Mouse (Mus musculus): ENCODE data around the gene Ebna1bp2. TPM values are rescaled to one million over a fixed set of nuclear protein-coding genes. Genes with fewer than 3 reads are reported as not detected.

Ebna1bp2 gene
- polyA plus RNA-seq, 1 experiment from 2014 or later: 102 TPM

GRCm38 (mm10) chr4:118609836-118610235 lies 10.8 kb upstream of the Ebna1bp2 start:
- Histone ChIP-seq H3K4me2 (replicated peaks) (no peak overlapping the region), H3K4me1 (replicated peaks; ENCODE audit: control insufficient read depth, insufficient read depth, low read length) (no peaks in the 10 kb centered on the region), H3K27me3 (ENCODE audit: control insufficient read depth, insufficient read depth, low read length) (no peaks in the 10 kb centered on the region), H3K4me3 (replicated peaks; ENCODE audit: low read length) (no peak overlapping the region), H3K27ac (no peak overlapping the region), H3K9ac (no peak overlapping the region), H3K9me3 (ENCODE audit: control insufficient read depth, low read length) (no peaks in the 10 kb centered on the region), H3K36me3 (replicated peaks; ENCODE audit: control insufficient read depth, insufficient read depth) (no peaks in the 10 kb centered on the region)
- ATAC-seq (ENCODE audit: low FRiP score) (no peak), DNase-seq (ENCODE audit: low spot score) (no peak)
- 79% methylated on average over 3 of the region's 3 CpGs for WGBS

DNA sequence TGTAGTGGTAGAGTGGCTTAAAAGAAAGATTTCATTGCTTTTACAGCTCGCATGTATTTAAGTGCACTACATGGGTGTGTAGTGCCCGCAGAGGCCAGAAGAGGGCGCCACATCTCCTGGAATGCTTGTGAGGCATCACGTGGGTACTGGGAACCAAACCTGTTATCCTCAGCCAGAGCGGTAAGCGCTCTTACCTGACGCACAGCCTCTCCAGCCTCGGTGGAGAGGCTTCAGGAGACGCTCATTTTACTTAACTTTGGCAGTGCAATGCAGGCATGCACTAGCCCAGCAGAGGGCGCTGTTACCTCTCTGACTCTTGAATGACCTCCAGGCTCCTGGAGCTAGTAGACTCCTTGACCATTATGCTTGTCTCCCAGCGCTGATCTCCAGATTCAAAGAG lies 8.0 kb upstream of the Ebna1bp2 start:
- no peak overlapping the region for H3K9ac ChIP-seq

DNA sequence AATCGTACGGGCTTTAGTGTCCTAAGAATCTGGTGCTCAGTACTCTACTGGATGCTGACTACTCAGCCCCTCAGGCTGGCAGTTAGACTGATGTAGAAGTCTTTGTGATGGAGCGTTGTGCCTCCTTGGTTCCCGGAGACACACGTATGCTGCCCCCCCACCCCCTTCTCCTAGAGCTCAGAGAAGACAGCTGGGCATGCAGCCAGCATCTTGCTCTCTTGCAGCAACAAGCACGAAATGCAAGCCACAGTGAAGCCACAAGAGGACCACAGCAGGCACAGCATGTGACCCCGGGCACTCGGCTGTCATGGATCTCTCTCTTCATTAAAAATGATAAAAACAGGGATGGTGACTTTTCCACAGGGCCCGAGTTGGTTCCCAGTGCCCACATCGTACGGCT lies 5.2 kb upstream of the Ebna1bp2 start:
- Histone ChIP-seq H3K4me3 (replicated peaks; ENCODE audit: low read length) (no peak overlapping the region), H3K9ac (no peak overlapping the region), H3K4me1 (replicated peaks; ENCODE audit: control insufficient read depth, insufficient read depth, low read length) (0 out of 2 replicates have a peak, but pooled peaks cover 2% of the 10 kb centered on the region), H3K27ac (no peak overlapping the region), H3K9me3 (ENCODE audit: control insufficient read depth, low read length) (peaks cover 11% of the 10 kb centered on the region), H3K27me3 (ENCODE audit: control insufficient read depth, insufficient read depth, low read length) (no peaks in the 10 kb centered on the region), H3K4me2 (replicated peaks) (no peak overlapping the region), H3K36me3 (replicated peaks; ENCODE audit: control insufficient read depth, insufficient read depth) (no peaks in the 10 kb centered on the region)
- WGBS: 78% methylated on average over 11 of the region's 11 CpGs
- DNase-seq (ENCODE audit: low spot score) (no peak), ATAC-seq (ENCODE audit: low FRiP score) (no peak)

More for the DNA sequence above, 8.0 kb upstream of the Ebna1bp2 start:
- 23% methylated on average over 11 of the region's 11 CpGs for WGBS
- Histone ChIP-seq H3K4me2 (replicated peaks) (no peak overlapping the region), H3K9me3 (ENCODE audit: control insufficient read depth, low read length) (peaks cover 3% of the 10 kb centered on the region), H3K27me3 (ENCODE audit: control insufficient read depth, insufficient read depth, low read length) (no peaks in the 10 kb centered on the region), H3K27ac (no peak overlapping the region), H3K36me3 (replicated peaks; ENCODE audit: control insufficient read depth, insufficient read depth) (no peaks in the 10 kb centered on the region), H3K4me1 (replicated peaks; ENCODE audit: control insufficient read depth, insufficient read depth, low read length) (no peaks in the 10 kb centered on the region), H3K4me3 (replicated peaks; ENCODE audit: low read length) (no peak overlapping the region)
- ATAC-seq (ENCODE audit: low FRiP score) (no peak), DNase-seq (ENCODE audit: low spot score) (no peak)

DNA sequence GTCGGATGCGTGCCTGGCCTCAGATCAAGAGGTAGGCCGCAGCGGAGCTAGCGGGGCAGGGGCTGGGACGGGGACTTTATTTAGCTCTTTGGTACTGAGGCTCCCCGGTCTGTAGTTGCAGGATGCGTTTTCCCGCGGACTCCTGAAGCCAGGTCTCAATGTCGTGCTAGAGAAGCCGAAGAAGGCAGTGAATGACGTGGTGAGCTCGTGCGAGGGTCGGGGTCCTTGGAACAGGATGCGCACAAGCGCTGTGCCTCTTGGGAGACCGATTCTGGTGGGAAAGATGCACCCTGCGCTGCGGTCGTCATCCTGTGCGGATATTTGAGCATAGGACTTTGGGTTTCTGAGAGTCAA lies 345 bp downstream of the Ebna1bp2 start:
- Histone ChIP-seq H3K4me2 (replicated peaks) (peak overlapping the region; percentile 77), H3K9ac (peak overlapping the region; percentile 69), H3K9me3 (ENCODE audit: control insufficient read depth, low read length) (peaks cover 11% of the 10 kb centered on the region), H3K4me1 (replicated peaks; ENCODE audit: control insufficient read depth, insufficient read depth, low read length) (peaks cover 11% of the 10 kb centered on the region), H3K27ac (no peak overlapping the region; the same call in 1 of the 2 replicates), H3K27me3 (ENCODE audit: control insufficient read depth, insufficient read depth, low read length) (no peaks in the 10 kb centered on the region), H3K4me3 (replicated peaks; ENCODE audit: low read length) (peak overlapping the region; percentile 83), H3K36me3 (replicated peaks; ENCODE audit: control insufficient read depth, insufficient read depth) (peaks cover 33% of the 10 kb centered on the region)
- peak; percentile 27 for DNase-seq (ENCODE audit: low spot score)
- WGBS: 0% methylated on average over 23 of the region's 23 CpGs
- ATAC-seq (ENCODE audit: low FRiP score): no peak; the same call in none of the 2 replicates

DNA sequence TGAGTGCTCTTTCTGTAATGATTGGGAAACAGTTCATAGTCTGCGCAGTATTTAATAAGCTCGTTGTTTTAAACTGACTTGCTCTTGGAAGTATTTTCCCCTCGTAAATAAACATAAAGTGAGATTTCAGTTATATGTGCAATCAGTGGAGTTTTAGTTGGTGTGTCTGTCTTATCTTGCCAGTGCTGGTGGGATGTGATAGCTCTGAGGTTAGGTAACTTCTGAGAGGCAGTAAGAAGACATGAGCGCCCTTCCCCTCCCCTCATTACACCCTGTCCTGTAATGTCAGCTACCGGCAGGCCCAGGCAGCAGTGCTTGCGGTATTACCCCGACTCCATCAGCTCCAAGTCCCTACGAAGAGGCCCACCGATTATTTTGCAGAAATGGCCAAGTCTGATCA lies 1.2 kb downstream of the Ebna1bp2 start:
- H3K4me2 ChIP-seq (replicated peaks): peak overlapping the region; percentile 77
- no peak overlapping the region for H3K27ac ChIP-seq
- H3K27me3 ChIP-seq (ENCODE audit: control insufficient read depth, insufficient read depth, low read length): no peaks in the 10 kb centered on the region
- ATAC-seq (ENCODE audit: low FRiP score): no peak
- peaks cover 42% of the 10 kb centered on the region for H3K36me3 ChIP-seq (replicated peaks; ENCODE audit: control insufficient read depth, insufficient read depth)
- H3K9me3 ChIP-seq (ENCODE audit: control insufficient read depth, low read length): peaks cover 11% of the 10 kb centered on the region
- H3K4me3 ChIP-seq (replicated peaks; ENCODE audit: low read length): peak overlapping the region; percentile 83
- DNase-seq (ENCODE audit: low spot score): no peak
- H3K9ac ChIP-seq: no peak overlapping the region
- 91% methylated on average over 9 of the region's 9 CpGs for WGBS
- peaks cover 11% of the 10 kb centered on the region for H3K4me1 ChIP-seq (replicated peaks; ENCODE audit: control insufficient read depth, insufficient read depth, low read length)

DNA sequence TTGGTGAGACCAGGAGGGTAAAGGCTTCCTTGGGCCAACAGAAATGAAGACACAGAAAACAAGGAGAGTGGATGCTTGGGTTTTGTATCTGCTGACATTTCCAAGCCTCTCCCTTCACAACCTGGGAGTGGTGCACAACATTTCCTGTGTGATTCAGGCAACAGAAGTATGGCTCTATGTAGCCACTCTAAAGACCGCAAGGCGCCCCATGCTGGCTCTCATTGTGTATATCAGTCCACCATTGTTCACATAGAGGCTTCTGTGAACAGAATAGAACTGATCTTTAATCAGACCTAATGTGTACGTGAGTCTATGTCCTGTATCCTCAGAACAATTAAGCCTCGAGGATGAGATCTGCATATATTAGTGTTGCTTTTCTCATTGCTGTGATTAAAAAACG lies 9.7 kb downstream of the Ebna1bp2 start:
- Histone ChIP-seq H3K36me3 (replicated peaks; ENCODE audit: control insufficient read depth, insufficient read depth) (peaks cover 61% of the 10 kb centered on the region), H3K4me3 (replicated peaks; ENCODE audit: low read length) (no peak overlapping the region), H3K4me2 (replicated peaks) (no peak overlapping the region), H3K27ac (no peak overlapping the region), H3K9me3 (ENCODE audit: control insufficient read depth, low read length) (no peaks in the 10 kb centered on the region), H3K4me1 (replicated peaks; ENCODE audit: control insufficient read depth, insufficient read depth, low read length) (no peaks in the 10 kb centered on the region), H3K27me3 (ENCODE audit: control insufficient read depth, insufficient read depth, low read length) (no peaks in the 10 kb centered on the region), H3K9ac (no peak overlapping the region)
- DNase-seq (ENCODE audit: low spot score): no peak
- 80% methylated on average over 5 of the region's 5 CpGs for WGBS
- no peak for ATAC-seq (ENCODE audit: low FRiP score)

DNA sequence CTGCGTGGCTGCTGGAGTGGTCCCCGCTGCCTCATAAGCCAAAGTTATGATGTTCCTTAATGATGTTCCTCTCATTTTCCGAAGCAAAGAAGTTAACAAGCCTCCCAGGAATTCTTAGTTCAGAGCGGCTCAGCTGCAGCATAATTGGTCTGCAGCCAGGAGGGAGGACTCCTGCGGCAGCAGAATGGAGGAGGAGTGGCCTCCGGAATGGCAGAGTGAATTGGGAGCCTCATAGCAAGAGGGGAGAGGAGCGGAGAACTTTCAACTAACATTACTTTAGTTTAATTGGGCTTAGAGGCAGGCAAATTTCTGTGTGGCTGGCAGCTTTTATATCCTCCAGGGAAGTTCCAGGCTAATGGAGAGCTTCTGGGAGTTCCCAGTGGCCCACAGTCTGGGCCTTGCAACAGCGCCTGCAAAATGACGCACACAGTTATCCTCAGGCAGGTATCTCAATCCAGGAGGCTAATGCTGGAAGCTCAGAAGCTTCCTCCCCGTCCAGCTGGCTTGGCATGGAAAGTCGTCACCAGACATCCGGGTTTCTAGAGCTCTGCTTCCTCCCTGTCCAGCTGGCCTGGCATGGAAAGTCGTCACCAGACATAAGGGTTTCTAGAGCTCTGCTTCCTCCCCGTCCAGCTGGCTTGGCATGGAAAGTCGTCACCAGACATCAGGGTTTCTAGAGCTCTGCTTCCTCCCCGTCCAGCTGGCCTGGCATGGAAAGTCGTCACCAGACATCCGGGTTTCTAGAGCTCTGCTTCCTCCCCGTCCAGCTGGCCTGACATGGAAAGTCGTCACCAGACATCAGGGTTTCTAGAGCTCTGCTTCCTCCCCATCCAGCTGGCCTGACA lies 22.0 kb downstream of the Ebna1bp2 start:
- Histone ChIP-seq H3K4me1 (replicated peaks; ENCODE audit: control insufficient read depth, insufficient read depth, low read length) (no peaks in the 10 kb centered on the region), H3K9me3 (ENCODE audit: control insufficient read depth, low read length) (no peaks in the 10 kb centered on the region), H3K4me3 (replicated peaks; ENCODE audit: low read length) (no peak overlapping the region), H3K27ac (no peak overlapping the region), H3K36me3 (replicated peaks; ENCODE audit: control insufficient read depth, insufficient read depth) (no peaks in the 10 kb centered on the region), H3K4me2 (replicated peaks) (no peak overlapping the region), H3K9ac (no peak overlapping the region), H3K27me3 (ENCODE audit: control insufficient read depth, insufficient read depth, low read length) (no peaks in the 10 kb centered on the region)
- ATAC-seq (ENCODE audit: low FRiP score) (peak; percentile 69), DNase-seq (ENCODE audit: low spot score) (peak; percentile 57)
- WGBS: 46% methylated on average over 20 of the region's 20 CpGs

- no peak overlapping the region for H3K9ac ChIP-seq
- H3K36me3 ChIP-seq (replicated peaks; ENCODE audit: control insufficient read depth, insufficient read depth): no peaks in the 10 kb centered on the region
- H3K4me3 ChIP-seq (replicated peaks; ENCODE audit: low read length): no peak overlapping the region
- no peaks in the 10 kb centered on the region for H3K27me3 ChIP-seq (ENCODE audit: control insufficient read depth, insufficient read depth, low read length)
- H3K9me3 ChIP-seq (ENCODE audit: control insufficient read depth, low read length): no peaks in the 10 kb centered on the region
- no peak overlapping the region for H3K4me2 ChIP-seq (replicated peaks)
- DNase-seq (ENCODE audit: low spot score) (peak; percentile 55), ATAC-seq (ENCODE audit: low FRiP score) (no peak)
- H3K27ac ChIP-seq: no peak overlapping the region
- no peaks in the 10 kb centered on the region for H3K4me1 ChIP-seq (replicated peaks; ENCODE audit: control insufficient read depth, insufficient read depth, low read length)
- 10% methylated on average over 2 of the region's 2 CpGs for WGBS
These were observed 24.6 kb downstream of the Ebna1bp2 start for GRCm38 (mm10) chr4:118645234-118645633.

DNA sequence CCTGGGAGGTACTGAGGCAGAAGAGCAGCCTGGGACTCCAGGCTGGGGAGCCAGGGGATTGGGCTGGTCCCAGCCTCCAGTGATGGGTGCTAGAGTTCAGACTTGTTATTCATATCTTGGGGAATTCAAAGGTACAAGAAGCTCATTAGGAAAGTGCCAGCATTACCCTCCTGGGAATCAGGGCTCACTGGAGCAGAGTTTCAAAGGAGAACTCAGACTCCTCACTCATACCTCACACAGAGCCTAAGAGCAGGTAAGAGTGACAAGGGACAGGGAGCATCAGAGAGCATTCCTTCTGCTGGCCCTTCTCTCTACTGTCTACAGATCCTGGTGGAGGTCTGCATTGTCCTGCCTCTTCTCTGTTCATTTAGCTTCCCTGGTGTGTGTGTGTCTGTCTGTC lies 38.1 kb downstream of the Ebna1bp2 start, which contains the start of gene Olfr62:
Olfr62 (plus strand) TSS at position 301 of the 400 bp plus-strand sequence.
- no peak within 1 kb of the TSS for H3K4me3 ChIP-seq (replicated peaks; ENCODE audit: low read length)
- ATAC-seq (ENCODE audit: low FRiP score): no peak
- H3K27ac ChIP-seq: no peak within 1 kb of the TSS
- H3K36me3 ChIP-seq (replicated peaks; ENCODE audit: control insufficient read depth, insufficient read depth): no peaks in the 10 kb centered on the region
- DNase-seq (ENCODE audit: low spot score): no peak
- H3K4me1 ChIP-seq (replicated peaks; ENCODE audit: control insufficient read depth, insufficient read depth, low read length): no peaks in the 10 kb centered on the region
- H3K4me2 ChIP-seq (replicated peaks): no peak within 1 kb of the TSS
- no peaks in the 10 kb centered on the region for H3K27me3 ChIP-seq (ENCODE audit: control insufficient read depth, insufficient read depth, low read length)
- no peaks in the 10 kb centered on the region for H3K9me3 ChIP-seq (ENCODE audit: control insufficient read depth, low read length)
- no peak within 1 kb of the TSS for H3K9ac ChIP-seq
